Mouse (Mus musculus) gastrocnemius, postnatal 4 days (tissue): ENCODE measurements around the gene Prrc2a. TPM values are rescaled to one million over a fixed set of nuclear protein-coding genes. Genes with fewer than 3 reads are reported as not detected.

Experiments
- DNase-seq, 2 experiments: peaks; one replicate each; pipeline ENCODE4 v3.0.0; 2021 to 2022; ENCODE audit warnings: low spot score in 2 of 2, mixed read lengths in 2 of 2
- total RNA-seq, 2 experiments: library from RNA; stranded (reverse); gene quantifications; 2 replicates each; pipeline ENCODE4 v1.2.3; 2021

Gene Prrc2a
- total RNA-seq, 2 experiments from 2014 or later: 183 to 193 TPM

DNA sequence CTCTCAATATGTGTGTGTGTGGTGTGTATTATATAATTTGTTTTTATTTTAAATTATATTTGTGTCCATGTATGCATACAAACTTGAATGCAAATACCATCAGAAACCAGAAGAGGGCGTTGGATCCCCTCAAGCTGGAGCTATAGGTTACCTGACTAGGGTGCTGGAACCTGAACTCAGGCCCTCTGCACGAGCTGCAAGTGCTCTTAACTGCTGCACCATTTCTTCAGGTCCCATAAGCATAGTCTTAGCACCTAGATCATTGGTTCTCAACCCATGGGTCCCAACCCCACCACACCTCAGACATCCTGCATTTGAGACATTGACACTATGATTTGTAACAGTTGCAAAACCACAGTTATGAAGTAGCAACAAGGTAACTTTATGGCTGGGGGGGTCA lies 27.0 kb upstream of the Prrc2a start:
- no peak for DNase-seq

DNA sequence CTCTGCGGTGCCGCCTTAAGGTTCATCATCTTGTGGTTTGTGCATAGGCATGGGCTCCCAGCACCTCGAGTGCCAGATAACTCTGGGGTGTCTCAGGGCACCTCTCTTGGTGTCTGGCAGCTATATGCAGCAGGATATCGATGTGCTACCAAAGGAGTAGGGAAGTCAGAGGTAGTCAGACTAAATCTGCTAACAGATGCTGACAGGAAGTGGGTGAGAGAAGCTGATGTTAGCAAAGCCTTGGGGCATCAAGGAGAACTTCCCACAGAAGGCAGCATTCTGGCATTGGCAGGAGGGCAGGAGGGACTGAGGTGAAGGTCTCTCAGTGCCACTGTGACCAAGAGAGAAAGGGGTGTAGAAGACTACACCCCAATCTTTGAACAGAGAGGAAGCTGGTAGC lies 25.4 kb upstream of the Prrc2a start:
- DNase-seq: no peak

DNA sequence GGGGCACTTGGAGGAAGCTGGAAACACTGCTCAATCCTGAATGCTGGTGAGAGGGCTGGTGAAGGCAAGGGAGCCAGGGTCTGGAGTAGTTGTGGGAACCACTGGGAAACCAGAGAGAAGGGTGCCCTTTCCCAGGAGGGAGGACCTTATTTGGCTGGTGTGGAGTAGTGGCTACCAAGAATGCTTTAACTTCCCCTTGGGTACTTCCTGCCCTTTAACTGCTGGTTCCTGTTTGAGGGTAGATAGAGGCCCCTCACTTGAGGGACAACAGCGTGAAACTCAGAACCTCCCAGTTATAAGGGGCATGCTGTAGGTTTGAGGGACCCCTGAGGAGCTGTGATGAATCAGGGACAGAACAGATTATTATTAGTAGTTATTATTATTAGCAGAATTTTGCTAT lies 24.5 kb upstream of the Prrc2a start:
- DNase-seq: no peak

DNA sequence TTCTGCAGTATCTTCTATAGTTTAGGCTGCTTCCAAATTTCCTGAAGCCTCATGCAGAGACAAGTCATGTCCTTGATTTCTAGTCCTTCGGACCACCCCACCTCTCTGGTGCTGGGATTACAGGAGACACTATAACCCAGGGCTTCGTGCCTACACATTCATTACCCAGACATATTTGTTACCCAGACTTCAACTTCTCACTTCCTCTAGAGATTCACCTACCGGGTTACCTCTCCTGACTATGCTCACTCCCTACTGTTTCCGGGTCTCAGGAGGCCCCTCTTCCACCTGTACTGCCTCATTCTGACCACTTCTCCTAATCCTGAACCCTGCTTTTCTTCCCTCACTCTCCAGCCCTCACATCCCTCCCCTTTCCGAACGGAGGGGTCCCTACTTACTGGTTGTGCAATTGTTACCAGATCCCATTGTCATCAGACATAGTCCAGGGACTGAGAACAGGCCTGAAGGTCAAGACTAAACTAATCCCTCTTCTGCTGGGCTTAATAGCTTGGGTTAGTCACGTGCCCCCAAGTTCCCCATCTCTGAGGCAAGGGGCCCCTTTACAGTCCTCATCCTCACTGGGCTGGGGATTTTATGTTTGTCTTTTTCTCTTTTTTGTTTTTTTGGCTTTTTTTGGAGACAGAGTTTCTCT lies 23.4 kb upstream of the Prrc2a start, which contains the start of gene Lst1:
Gene Lst1, minus strand, starts transcription at position 481 of the 652 bp plus-strand sequence.
- no peak for DNase-seq

DNA sequence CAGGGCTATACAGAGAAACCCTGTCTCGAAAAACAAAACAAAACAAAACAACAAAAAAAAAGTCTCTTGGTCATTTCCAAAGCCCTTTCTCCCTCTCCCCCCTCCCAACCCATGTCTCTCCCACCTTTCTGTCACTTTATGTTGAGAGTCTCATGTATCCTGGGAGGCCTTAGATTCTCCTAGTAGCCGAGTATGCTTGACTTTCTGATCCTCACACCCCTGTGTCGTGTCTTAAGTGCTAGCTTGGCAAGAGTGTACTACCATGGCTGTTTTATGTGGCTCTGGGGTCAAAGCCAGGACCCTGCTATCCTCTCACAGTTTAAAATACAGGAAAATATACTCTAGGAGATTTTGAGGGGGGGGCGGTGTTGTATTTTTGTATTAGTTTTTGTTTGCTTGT lies 22.6 kb upstream of the Prrc2a start:
- DNase-seq: no peak

DNA sequence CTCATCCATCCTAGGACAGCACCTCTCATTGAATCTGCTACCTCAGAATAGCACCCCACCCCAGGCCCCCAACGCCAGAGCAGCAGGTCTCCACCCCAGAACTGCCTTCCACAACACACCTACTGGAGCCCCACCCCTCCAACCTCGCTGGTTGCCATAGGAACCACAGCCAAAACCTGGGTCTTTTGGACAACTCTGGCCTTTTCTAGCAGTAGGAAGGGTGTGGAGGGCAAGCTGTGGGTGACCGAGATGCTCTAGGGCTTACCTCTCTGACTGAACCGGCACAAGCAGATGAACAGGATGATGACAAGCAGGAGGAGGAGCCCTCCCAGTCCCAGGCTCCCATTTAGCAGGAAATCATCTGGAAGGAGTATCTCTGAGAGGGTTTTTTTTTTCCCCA lies 22.0 kb upstream of the Prrc2a start:
- DNase-seq: no peak

DNA sequence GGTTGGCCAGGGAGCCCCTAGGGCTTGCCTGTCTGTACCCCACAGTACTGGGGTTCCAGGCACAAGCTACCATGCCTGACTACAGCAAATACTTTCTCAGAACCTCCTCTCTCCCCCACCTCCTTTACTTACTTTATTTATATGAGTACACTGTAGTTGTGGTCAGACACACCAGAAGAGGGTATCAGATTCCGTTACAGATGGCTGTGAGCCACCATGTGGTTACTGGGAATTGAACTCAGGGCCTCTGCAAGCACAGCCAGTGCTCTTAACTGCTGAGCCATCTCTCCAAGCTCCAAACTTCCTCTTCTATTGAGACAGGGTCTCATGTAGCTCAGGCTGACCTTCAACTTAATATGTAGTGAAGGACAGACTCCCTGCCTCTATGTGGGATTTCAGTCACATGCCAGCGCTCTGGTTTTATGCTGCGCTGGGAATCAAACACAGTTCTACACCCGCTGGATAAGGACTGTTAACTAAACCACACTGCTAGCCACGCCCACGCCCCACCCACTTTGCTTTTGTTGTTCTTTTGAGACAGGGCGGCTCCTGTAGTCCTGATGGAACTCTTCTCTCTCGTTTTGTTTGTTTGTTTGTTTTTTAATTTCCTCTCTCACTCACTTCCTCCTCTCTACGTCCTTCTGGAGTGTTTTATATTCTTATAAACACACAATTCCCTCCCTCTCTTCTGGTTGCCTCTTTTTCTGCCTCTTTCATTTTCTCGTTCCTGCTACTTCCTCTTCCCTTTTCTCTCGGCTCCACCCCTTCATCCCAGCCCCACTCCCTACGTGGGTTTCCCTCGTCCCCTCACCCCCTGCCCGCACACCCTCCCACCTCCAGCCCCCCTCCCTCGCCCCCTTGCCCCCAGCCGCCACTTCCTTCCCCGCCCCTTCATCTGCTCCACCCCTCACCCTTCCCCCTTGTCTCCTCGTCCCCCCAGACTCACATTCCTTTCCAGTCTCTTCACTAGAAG lies 21.2 kb upstream of the Prrc2a start:
- peak in 1 of 2 experiments; percentile 77 for DNase-seq

DNA sequence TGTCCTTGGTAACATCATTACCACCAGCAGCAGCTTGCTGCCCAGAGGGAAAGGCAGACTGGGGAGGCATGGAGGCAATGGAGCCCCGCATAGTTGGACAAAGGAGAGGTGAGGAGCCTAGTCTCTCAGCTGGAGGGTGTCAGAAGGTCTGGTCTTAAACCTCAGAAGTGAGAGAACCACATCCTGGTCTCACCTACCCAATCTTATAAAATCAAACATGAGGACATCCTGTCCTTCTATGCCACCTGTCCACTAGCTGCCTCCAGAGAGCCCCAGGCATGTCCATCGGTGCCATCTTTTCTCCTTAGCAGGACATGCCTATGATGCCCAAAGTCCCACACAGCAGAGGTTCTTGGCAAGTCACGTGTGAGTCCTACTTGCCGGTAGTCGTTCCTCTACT lies 15.4 kb upstream of the Prrc2a start:
- DNase-seq: no peak

DNA sequence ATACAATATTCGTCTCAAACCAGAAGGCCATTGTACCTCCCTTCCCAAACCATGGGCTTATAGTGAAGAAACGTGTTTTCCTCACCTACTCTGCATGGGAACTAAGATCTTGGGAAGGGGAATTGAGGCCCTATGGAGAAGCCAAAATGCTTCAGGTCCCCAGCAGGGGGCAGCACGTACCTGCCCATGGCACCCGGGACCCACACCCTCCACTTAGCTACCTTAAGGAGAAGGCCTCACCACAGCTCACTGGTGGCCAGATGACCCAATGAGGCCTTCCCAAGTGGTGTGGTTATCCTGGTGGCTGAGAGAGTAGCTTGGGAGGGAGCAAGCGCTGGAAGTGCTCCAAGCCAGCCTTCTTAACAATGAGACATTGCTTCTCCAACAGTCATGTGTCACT lies 13.8 kb upstream of the Prrc2a start:
- DNase-seq: peak in 1 of 2 experiments; percentile 74

DNA sequence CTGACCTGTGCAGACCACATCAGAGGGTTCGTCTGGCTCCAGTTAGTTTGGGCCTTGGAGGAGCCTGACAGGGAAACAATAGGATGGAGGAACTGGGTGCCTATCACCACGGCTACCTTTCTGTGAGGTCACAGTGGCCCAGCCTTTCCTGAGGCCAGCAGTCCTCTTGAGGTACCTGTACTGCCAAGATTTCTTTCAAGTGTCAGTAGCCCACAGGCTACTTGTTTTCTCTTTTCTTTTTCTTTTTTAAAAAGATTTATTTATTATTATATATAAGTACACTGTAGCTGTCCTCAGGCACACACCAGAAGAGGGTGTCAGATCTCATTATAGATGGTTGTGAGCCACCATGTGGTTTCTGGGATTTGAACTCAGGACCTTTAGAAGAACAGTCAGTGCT lies 11.3 kb upstream of the Prrc2a start, which contains the start of gene Aif1:
Gene Aif1, minus strand, starts transcription at position 101 of the 400 bp plus-strand sequence.
- no peak for DNase-seq

DNA sequence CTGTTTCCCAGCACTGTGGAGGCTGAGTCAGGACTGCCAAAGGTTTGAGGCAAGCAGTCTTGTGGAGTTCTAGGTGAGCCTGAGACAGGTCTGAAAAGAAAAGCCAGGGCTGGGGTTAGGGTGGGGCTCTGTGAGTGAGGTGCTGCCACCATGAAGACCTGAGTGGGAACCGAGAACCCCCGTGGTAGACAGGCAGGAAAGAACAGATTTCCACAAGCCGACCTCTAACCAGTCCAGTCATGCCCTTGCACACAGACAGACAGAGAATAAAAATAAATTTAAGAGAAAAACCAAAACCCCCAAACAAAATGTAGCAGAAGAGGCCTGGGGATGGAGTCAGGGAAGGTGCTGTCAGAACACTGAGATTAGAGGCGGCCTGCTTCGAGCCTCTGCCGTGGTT lies 10.7 kb upstream of the Prrc2a start:
- no peak for DNase-seq

DNA sequence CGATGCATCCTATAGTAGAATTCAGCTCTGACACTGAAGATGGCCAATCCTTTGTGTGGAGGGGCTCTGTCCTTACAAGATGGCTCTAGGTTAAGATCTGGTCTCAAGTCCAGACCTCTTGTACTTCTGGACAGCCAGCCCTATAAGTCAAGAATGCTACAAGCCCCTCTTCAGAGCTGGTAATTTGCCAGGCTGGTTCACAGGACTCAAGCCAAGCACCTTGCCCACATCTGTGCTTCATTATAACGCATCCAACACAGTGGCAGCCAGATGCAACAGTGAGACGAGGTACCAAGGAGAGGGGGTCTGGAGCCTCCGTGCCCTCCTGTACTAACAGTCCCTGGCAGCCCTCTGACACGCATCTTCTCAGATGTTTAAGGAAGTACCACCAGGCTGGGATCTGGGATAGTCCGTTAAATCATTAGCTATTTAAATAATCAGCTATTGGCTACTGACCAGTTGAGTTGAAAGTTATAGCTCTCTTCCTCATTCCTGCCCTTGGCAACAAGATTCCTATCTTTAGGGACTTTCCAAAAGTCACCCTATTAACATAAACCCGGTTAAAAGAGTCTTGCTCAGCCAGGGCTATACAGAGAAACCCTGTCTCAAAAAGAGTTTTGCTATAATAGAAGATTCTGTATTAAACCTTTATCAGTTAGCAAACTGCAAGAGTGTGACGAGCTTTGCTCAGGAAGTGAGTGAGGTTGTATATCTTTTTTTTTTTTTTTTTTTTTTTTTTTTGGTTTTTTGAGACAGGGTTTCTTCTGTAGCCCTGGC lies 9.7 kb upstream of the Prrc2a start:
- DNase-seq: no peak

DNA sequence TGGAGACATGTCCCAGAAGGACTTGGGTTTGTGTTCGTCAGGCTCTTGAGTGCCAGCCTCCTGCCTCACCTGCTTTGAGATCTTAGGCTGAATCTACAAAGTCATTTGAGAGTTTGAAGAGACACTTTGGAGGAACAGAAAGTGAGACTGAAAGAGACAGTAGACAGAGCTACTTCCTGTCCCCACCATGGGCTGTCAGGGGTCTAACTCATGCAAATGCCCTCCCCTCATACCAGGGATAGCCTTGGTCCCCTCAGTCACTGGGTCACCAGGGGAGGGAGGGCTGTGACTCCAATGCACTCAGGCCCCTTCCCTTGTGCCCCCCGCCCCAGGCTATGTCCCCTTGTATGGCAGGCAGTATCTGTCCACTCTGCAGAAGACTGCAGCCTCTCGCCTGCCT lies 8.6 kb upstream of the Prrc2a start:
- no peak for DNase-seq

DNA sequence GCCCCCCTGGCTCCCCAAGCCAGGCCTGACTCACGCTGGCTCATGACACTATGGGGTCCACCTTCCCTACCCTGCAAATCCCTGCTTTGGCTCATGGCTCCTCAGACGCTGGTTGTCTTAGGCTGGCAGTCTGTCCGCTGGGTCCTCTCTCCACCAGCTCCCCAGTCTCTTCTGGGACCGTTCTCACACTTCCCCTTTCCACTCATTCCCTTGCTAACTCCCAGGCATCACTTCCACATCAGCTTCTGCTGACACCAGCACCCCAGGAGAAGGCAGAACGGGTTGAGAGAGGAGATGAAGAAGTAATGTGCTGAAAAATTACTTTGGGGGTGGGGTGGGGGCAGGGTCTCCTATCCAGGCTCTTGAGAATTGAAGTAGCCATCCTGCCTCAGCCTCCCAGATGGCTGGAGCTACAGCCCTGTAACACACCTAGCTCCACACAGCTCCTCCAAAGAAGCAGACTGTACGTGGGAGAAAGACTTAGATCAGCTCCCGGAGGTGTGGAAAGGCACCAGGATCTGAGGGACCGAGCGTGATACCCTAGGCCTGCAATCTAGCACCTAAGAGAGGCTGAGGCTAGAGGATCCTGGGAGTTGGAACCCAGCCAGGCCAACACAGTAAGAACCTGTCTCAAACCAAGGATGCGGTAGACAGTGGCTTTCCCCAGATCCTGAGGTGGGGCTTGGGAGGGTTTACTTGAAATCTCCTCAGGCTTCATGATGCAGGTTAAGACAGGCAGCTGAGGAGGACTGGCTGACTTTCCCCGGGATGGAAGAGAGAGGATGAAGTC lies 7.9 kb upstream of the Prrc2a start:
- DNase-seq: no peak

DNA sequence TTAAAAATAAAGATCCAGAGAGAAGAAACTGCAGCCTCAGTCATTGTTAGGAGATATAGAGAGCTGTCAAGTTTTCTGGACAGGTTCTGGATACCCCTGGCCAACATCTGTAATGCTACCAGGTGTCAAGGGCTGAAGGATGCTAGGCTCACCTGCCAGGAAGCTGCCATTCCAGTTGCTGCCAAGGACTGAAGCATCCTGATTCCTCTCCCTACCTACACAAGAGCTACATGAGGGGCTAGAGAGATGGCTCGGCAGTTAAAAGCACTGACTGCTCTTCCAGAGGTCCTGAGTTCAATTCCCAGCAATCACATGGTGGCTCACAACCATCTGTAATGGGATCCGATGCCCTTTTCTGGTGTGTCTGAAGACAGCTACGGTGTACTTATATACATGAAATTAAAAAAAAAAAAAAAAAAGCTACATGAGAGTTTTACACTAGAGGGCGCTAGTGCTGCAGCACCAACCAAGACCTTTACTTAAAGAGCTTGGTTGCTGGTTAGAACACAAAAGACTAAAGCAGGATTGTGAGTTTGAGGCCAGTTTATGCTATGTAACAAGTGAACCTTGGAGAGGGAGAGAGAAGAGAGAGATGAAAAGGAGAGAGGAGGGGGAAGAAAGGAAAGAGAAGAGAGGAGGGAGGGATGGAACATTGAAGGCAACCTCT lies 4.0 kb upstream of the Prrc2a start:
- DNase-seq: no peak

DNA sequence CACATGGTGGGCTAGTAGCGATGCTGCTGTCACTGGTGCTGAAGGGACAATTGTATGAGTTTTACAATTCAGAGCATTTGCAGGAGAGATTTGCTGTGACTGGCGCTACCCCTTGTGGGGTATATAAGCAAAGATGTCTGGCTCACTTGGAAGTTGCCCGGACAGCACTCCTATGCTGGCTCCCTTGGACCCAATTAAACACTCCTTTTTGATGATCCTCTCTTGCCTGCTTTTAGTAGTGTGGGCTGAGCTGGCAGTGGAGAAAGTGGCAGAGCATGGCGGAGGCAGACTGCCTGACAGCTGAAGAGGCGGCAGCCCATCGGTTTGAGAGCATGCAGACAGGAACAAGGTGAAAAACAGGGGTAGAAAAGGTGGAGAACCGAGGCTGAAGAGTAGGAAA lies 3.1 kb upstream of the Prrc2a start:
- DNase-seq: no peak

DNA sequence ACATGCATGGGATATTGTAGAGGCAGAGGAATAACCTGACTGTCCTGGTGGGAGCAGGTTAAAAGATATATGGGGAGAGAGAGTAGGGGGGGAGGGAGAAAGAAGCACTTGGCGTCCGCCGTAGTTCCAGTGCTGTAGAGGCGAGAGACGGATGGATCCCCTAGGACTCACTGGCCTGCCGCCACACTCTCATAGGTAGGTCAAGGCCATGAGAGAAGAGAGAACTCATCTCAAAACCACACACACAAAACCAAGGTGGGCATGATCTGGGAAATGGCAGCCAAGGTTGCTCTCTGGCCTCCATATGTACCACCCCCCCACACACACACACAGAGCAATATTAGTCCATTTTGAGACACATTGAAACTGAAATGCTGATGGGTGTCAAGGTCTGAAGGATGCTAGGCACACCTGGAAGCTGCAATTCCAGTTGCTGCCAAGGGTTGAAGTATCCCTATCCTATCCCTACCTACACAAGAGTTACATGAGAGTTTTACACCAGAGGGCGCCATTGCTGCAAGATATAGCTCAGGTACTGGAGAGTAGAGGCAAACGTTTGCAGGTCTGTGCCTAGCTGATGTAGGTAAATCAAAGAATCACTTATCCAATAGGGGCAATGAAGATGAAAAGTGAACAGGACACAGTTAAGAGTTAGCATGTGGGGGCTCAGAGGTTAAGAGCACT lies 1.8 kb upstream of the Prrc2a start:
- no peak for DNase-seq

DNA sequence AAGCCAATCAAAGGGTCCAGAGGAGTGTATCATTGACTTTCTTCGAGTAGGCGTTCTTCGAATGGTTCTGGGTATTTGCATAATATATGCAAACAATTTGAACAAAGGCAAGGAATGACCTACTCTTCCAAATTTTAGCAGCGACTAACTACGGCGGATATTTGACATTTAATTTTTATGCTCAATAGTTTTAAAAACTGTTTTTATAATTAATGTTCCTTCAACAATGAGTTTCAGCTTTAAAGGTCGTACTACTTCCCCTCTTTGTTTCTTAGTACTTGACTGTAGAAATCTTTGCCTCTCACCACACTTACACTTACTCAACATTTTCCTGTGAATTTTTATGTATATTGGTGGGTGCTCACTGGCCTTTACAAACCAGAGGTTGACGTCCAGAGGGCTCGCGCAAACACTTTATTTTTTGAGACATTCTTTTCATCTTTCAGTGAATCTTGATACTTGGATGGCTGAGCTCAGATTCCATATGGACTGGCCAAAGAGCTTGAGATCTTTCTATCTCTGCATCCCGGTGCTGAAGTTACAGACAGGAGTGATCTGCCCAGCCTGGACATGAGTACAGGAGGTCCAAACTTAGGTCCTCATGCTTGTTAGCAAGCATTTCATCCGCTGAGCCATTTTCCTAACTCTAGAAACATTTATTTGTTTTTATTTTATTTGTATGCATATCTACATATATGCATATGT lies 906 bp upstream of the Prrc2a start:
- no peak for DNase-seq

DNA sequence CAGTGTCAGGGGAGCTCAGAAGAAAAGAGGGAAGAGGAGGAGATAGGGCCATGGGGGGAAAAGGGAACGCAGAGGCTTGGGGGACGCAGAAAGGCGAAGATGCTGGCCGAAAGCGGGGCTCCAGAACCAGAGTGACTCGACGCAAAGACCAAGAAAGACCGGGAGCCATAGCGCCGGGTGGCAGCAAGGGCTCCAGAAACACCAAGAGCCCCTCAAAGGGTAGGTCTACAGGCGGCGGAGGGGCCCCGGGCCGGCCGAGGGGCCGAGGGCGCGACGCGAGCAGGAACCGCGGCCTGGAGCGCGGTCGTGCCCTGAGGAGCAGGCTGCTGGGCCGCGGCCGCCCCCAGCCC lies 504 bp downstream of the Prrc2a start:
- DNase-seq: no peak
